Mouse (Mus musculus) ES-E14 (cell line): ENCODE data around the gene Cfap77.

Experiments
- CHD2 ChIP-seq: IDR thresholded peaks from 2 replicates; pipeline ENCODE4 v1.6.1; 2014; ENCODE audit warnings: mild to moderate bottlenecking, low read depth, low read length, inconsistent platforms
- MAFK ChIP-seq: IDR thresholded peaks from 2 replicates; pipeline ENCODE4 v1.6.1; 2014; ENCODE audit warnings: mild to moderate bottlenecking, low read depth, low read length, inconsistent platforms; ENCODE audit not compliant: insufficient read depth
- ZC3H11A ChIP-seq: IDR thresholded peaks from 2 replicates; pipeline ENCODE4 v1.6.1; 2012; ENCODE audit warnings: low read depth, mild to moderate bottlenecking, inconsistent platforms, low read length, borderline replicate concordance
- ZNF384 ChIP-seq: IDR thresholded peaks from 2 replicates; pipeline ENCODE4 v1.6.1; 2012; ENCODE audit warnings: low read depth, low read length, inconsistent platforms

DNA sequence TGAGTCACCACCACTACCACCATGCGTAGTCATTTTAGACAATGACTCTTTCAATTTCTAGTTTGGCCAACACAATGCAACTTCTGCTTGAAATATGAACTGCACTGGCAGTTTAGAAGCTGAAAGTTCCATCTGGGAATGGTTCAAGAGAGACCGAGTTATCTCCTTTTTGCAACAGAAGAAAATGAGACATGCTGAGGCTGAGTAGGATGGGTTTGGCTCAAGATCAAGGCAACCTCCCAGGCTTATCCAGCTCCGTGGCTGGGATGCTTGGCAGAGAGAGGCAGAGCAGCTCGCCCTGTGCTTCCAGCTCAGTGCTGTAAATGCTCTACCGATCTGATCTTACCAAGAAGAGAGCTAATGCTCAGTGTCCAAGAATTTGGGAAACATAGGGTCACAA lies 29.6 kb downstream of the Cfap77 start:
- TF ChIP-seq ZC3H11A (no peak), MAFK (no peak), CHD2 (no peak), ZNF384 (no peak)
